Mouse (Mus musculus) urinary bladder, adult 18-20 months (tissue): ENCODE results near the gene Smpd3.

Experiments used
- DNase-seq, 2 experiments: peaks; one replicate each; pipeline ENCODE4 v3.0.0; 2022; ENCODE audit warnings: low spot score in 2 of 2, mixed read lengths in 2 of 2

Gene Smpd3

GRCm38 (mm10) chr8:106292484-106293396 is 45.0 kb downstream of the Smpd3 start:
- DNase-seq: no peak

- DNase-seq: no peak
Observed at GRCm38 (mm10) chr8:106289464-106289863, 48.3 kb downstream of the Smpd3 start.

GRCm38 (mm10) chr8:106288732-106289131 is 49.1 kb downstream of the Smpd3 start:
- no peak for DNase-seq

GRCm38 (mm10) chr8:106287445-106287844 is 50.3 kb downstream of the Smpd3 start:
- no peak for DNase-seq

- DNase-seq: no peak
Observed at GRCm38 (mm10) chr8:106280844-106281243, 56.9 kb downstream of the Smpd3 start.

- DNase-seq: no peak
Observed at GRCm38 (mm10) chr8:106280154-106280553, 57.6 kb downstream of the Smpd3 start.

GRCm38 (mm10) chr8:106278367-106279042 is 59.3 kb downstream of the Smpd3 start:
- DNase-seq: no peak

GRCm38 (mm10) chr8:106276709-106277317 is 61.0 kb downstream of the Smpd3 start:
- DNase-seq: peak; percentile 18 to 24

GRCm38 (mm10) chr8:106273468-106273867 is 64.3 kb downstream of the Smpd3 start:
- DNase-seq: no peak

- no peak for DNase-seq
Observed at GRCm38 (mm10) chr8:106271378-106271777, 66.4 kb downstream of the Smpd3 start.

- DNase-seq: no peak
Observed at GRCm38 (mm10) chr8:106270804-106271203, 67.0 kb downstream of the Smpd3 start.

- DNase-seq: no peak
Observed at GRCm38 (mm10) chr8:106268710-106269346, 69.0 kb downstream of the Smpd3 start.

- DNase-seq: no peak
Observed at GRCm38 (mm10) chr8:106265398-106265797, 72.4 kb downstream of the Smpd3 start.

GRCm38 (mm10) chr8:106263928-106264327 is 73.9 kb downstream of the Smpd3 start:
- DNase-seq: no peak

GRCm38 (mm10) chr8:106262343-106262742 is 75.4 kb downstream of the Smpd3 start:
- DNase-seq: no peak

- DNase-seq: no peak
Observed at GRCm38 (mm10) chr8:106260894-106261293, 76.9 kb downstream of the Smpd3 start.

GRCm38 (mm10) chr8:106259579-106260255 is 78.1 kb downstream of the Smpd3 start:
- DNase-seq: no peak

GRCm38 (mm10) chr8:106258169-106258568 is 79.6 kb downstream of the Smpd3 start:
- no peak for DNase-seq

GRCm38 (mm10) chr8:106250186-106250585 is 87.6 kb downstream of the Smpd3 start:
- DNase-seq: no peak

- no peak for DNase-seq
Observed at GRCm38 (mm10) chr8:106237106-106237505, 100.7 kb downstream of the Smpd3 start.

- DNase-seq: no peak
Observed at GRCm38 (mm10) chr8:106234567-106235261, 103.1 kb downstream of the Smpd3 start.
